Mouse (Mus musculus) forebrain, embryonic 13.5 days (tissue): ENCODE data around the gene Crygb. TPM values are rescaled to one million over a fixed set of nuclear protein-coding genes. Genes with fewer than 3 reads are reported as not detected.

ENCODE experiments used
- polyA plus RNA-seq: library from polyadenylated mRNA; unstranded; fragments of >200 nt; fragmentation: Nextera tagmentation; extraction: Ambion mirVana; gene quantifications from 2 replicates; pipeline ENCODE4 v1.2.1, GENCODE M21; 2015

The Crygb gene
- polyA plus RNA-seq, 1 experiment from 2014 or later, result not detected

Other genes starting within 250 kb of the Crygb start
- gene Plekhm3, start 125.5 kb downstream of the Crygb start, polyA plus RNA-seq, result 7.5 and 9.4 TPM in 2 replicates
- gene Akr1cl, start 49.5 kb downstream of the Crygb start, polyA plus RNA-seq, result 0.10 TPM in 1 of 2 replicates, not detected in the other
- gene Cryge, start 31.1 kb downstream of the Crygb start, polyA plus RNA-seq, result 0.38 TPM in 1 of 2 replicates, not detected in the other
- not detected in 2 replicates for gene Crygd, start 18.8 kb downstream of the Crygb start, polyA plus RNA-seq
- not detected in 2 replicates for gene Crygc, start 8.6 kb downstream of the Crygb start, polyA plus RNA-seq
- gene Cryga, start 21.1 kb upstream of the Crygb start, polyA plus RNA-seq, result not detected in 2 replicates
- gene Gm28845, start 37.3 kb upstream of the Crygb start, polyA plus RNA-seq, result not detected in 2 replicates
- gene D630023F18Rik, start 40.9 kb upstream of the Crygb start, polyA plus RNA-seq, result 0.09 and 0.50 TPM in 2 replicates
- 399 and 431 TPM in 2 replicates for gene Idh1, start 104.2 kb upstream of the Crygb start, polyA plus RNA-seq
- 13.5 and 15.7 TPM in 2 replicates for gene Pikfyve, start 104.4 kb upstream of the Crygb start, polyA plus RNA-seq
- 0.54 and 1.1 TPM in 2 replicates for gene Pth2r, start 199.8 kb upstream of the Crygb start, polyA plus RNA-seq